Mouse (Mus musculus) adrenal gland, postnatal 25 days (tissue): Measurements from ENCODE around the gene Mrgprb8. TPM values are rescaled to one million over a fixed set of nuclear protein-coding genes. Genes with fewer than 3 reads are reported as not detected.
"Not testable (repeated sequence)": the region's sequence is repeated elsewhere in the genome, so short reads cannot be mapped to it uniquely, and the experiment has no call there.

ENCODE experiments used
- DNase-seq: peaks from one replicate; pipeline ENCODE4 v3.0.0; 2021; ENCODE audit warnings: mixed read lengths
- long read RNA-seq: library from polyadenylated mRNA; stranded (forward); transcript quantifications from one replicate; pipeline ENCODE4 v2.0.0, GENCODE M21; 2021
- total RNA-seq: library from RNA; stranded (reverse); gene quantifications from 2 replicates; pipeline ENCODE4 v1.2.3, GENCODE M21; 2021

Gene Mrgprb8
- total RNA-seq, result not detected in 2 replicates
- long read RNA-seq, result 0 reads

- no peak for DNase-seq
Observed at GRCm38 (mm10) chr7:48388226-48388625, at the start of gene Mrgprb8. TSS of gene Mrgprb8 (plus strand) at chr7:48388526.

- DNase-seq, result not testable (repeated sequence)
Observed at GRCm38 (mm10) chr7:48435936-48436335, 47.6 kb downstream of the Mrgprb8 start.

- no peak for DNase-seq
Observed at GRCm38 (mm10) chr7:48436581-48436980, 48.3 kb downstream of the Mrgprb8 start.

Other genes starting within 250 kb of the Mrgprb8 start
- not detected in 2 replicates for gene Mrgprb5, start 219.5 kb upstream of the Mrgprb8 start, total RNA-seq
- gene Mrgprb4, start 189.2 kb upstream of the Mrgprb8 start, total RNA-seq, result not detected in 2 replicates
- gene Mrgprb1, start 67.8 kb downstream of the Mrgprb8 start, total RNA-seq, result 0.30 TPM in 1 of 2 replicates, not detected in the other
- 0.12 TPM in 1 of 2 replicates, not detected in the other for gene Mrgprx2, start 110.8 kb downstream of the Mrgprb8 start, total RNA-seq
- gene Mrgprb2, start 169.6 kb downstream of the Mrgprb8 start, total RNA-seq, result not detected in 2 replicates